Mouse (Mus musculus) midbrain, embryonic 13.5 days (tissue): ENCODE data around the gene Acsbg1. TPM values are rescaled to one million over a fixed set of nuclear protein-coding genes. Genes with fewer than 3 reads are reported as not detected.

Source experiments
- ATAC-seq: fragments of 200-750 bp; cut with Nextera tagmentation; 2 replicates; pipeline ENCODE4 v1.8.0; 2017; ENCODE audit warnings: mild to moderate bottlenecking, moderate TSS enrichment, moderate library complexity
- H3K27ac ChIP-seq: fragments of 300-500 bp; sonication (generic); 2 replicates; pipeline ENCODE4 v1.5.1; 2015; ENCODE audit warnings: inconsistent platforms, mild to moderate bottlenecking, moderate library complexity
- H3K27me3 ChIP-seq: fragments of 300-500 bp; sonication (generic); 2 replicates; pipeline ENCODE4 v1.6.1; 2015; ENCODE audit warnings: mild to moderate bottlenecking, inconsistent platforms
- H3K36me3 ChIP-seq: fragments of 300-500 bp; sonication (generic); 2 replicates; pipeline ENCODE4 v1.6.1; 2015; ENCODE audit warnings: mild to moderate bottlenecking, inconsistent platforms
- H3K4me1 ChIP-seq: fragments of 300-500 bp; sonication (generic); replicated peaks from 2 replicates; pipeline ENCODE4 v1.6.1; 2015; ENCODE audit warnings: inconsistent platforms
- H3K4me2 ChIP-seq: fragments of 300-500 bp; sonication (generic); replicated peaks from 2 replicates; pipeline ENCODE4 v1.6.1; 2015; ENCODE audit warnings: moderate library complexity, mild to moderate bottlenecking, inconsistent platforms
- H3K4me3 ChIP-seq: fragments of 300-500 bp; sonication (generic); replicated peaks from 2 replicates; pipeline ENCODE4 v1.5.1; 2015; ENCODE audit warnings: mild to moderate bottlenecking, inconsistent platforms
- H3K9ac ChIP-seq: fragments of 300-500 bp; sonication (generic); replicated peaks from 2 replicates; pipeline ENCODE4 v1.6.1; 2015; ENCODE audit warnings: mild to moderate bottlenecking, inconsistent platforms
- H3K9me3 ChIP-seq: fragments of 300-500 bp; sonication (generic); 2 replicates; pipeline ENCODE4 v1.6.1; 2016; ENCODE audit warnings: mild to moderate bottlenecking, inconsistent platforms
- WGBS: fragments of 180-500 bp; shearing (Covaris S2); methylation state at CpG from one replicate; pipeline ENCODE4 v1.1.7; 2015; 5-methylcytosine and 5-hydroxymethylcytosine counted together
- polyA plus RNA-seq: library from polyadenylated mRNA; unstranded; fragments of >200 nt; fragmentation: Nextera tagmentation; extraction: Ambion mirVana; gene quantifications from 2 replicates; pipeline ENCODE4 v1.2.1, GENCODE M21; 2015

Acsbg1 gene
- polyA plus RNA-seq = 8.8 and 12.2 TPM in 2 replicates

GRCm38 (mm10) chr9:54661605-54662377 is at the start of gene Acsbg1:
Gene Acsbg1 (minus strand): TSS chr9:54661870.
- Histone ChIP-seq H3K9me3 (no peaks in the 10 kb centered on the region), H3K4me2 (peak within 1 kb of the TSS; percentile 48), H3K4me3 (0 out of 2 replicates have a peak within 1 kb of the TSS, but pooled peaks have one; percentile 16), H3K36me3 (no peaks in the 10 kb centered on the region), H3K9ac (peak within 1 kb of the TSS; percentile 41; the same call in 1 of the 2 replicates), H3K27ac (peak within 1 kb of the TSS; percentile 54), H3K4me1 (peaks cover 13% of the 10 kb centered on the region), H3K27me3 (no peaks in the 10 kb centered on the region)
- WGBS = 5% methylated on average over 10 of the region's 10 CpGs
- ATAC-seq = peak; percentile 79

GRCm38 (mm10) chr9:54708085-54708484 is 46.4 kb upstream of the Acsbg1 start:
- H3K27me3 ChIP-seq = no peaks in the 10 kb centered on the region
- H3K4me3 ChIP-seq = no peak overlapping the region
- no peak overlapping the region for H3K4me2 ChIP-seq
- H3K36me3 ChIP-seq = peaks cover 26% of the 10 kb centered on the region
- H3K4me1 ChIP-seq = peaks cover 16% of the 10 kb centered on the region
- no peak overlapping the region for H3K27ac ChIP-seq
- ATAC-seq = no peak
- no peak overlapping the region for H3K9ac ChIP-seq
- H3K9me3 ChIP-seq = no peaks in the 10 kb centered on the region
- 88% methylated on average over 5 of the region's 5 CpGs for WGBS

GRCm38 (mm10) chr9:54707288-54707999 is 45.8 kb upstream of the Acsbg1 start:
- 34% methylated on average over 8 of the region's 8 CpGs for WGBS

GRCm38 (mm10) chr9:54705561-54705960 is 43.9 kb upstream of the Acsbg1 start:
- Histone ChIP-seq H3K4me2 (no peak overlapping the region), H3K27me3 (peaks cover 12% of the 10 kb centered on the region), H3K9me3 (no peaks in the 10 kb centered on the region), H3K4me3 (no peak overlapping the region), H3K4me1 (peaks cover 16% of the 10 kb centered on the region), H3K9ac (no peak overlapping the region), H3K27ac (no peak overlapping the region), H3K36me3 (peaks cover 6% of the 10 kb centered on the region)
- no peak for ATAC-seq
- 59% methylated on average over 1 of the region's 1 CpGs for WGBS

More at GRCm38 (mm10) chr9:54707288-54707999, 45.8 kb upstream of the Acsbg1 start:
- Histone ChIP-seq H3K4me1 (peaks cover 16% of the 10 kb centered on the region), H3K27me3 (no peaks in the 10 kb centered on the region), H3K36me3 (peaks cover 24% of the 10 kb centered on the region), H3K27ac (no peak overlapping the region), H3K9ac (no peak overlapping the region), H3K9me3 (no peaks in the 10 kb centered on the region), H3K4me2 (no peak overlapping the region), H3K4me3 (no peak overlapping the region)
- no peak for ATAC-seq

GRCm38 (mm10) chr9:54704361-54704760 is 42.7 kb upstream of the Acsbg1 start:
- Histone ChIP-seq H3K9ac (no peak overlapping the region), H3K27me3 (peaks cover 20% of the 10 kb centered on the region), H3K36me3 (0 out of 2 replicates have a peak, but pooled peaks cover 4% of the 10 kb centered on the region), H3K9me3 (no peaks in the 10 kb centered on the region), H3K4me3 (no peak overlapping the region), H3K4me2 (no peak overlapping the region), H3K4me1 (peaks cover 25% of the 10 kb centered on the region), H3K27ac (no peak overlapping the region)
- WGBS = 83% methylated on average over 5 of the region's 5 CpGs
- ATAC-seq = no peak

- peaks cover 35% of the 10 kb centered on the region for H3K27me3 ChIP-seq
- 87% methylated on average over 2 of the region's 2 CpGs for WGBS
- no peak for ATAC-seq
These were observed 40.9 kb upstream of the Acsbg1 start for GRCm38 (mm10) chr9:54702581-54702980.

GRCm38 (mm10) chr9:54700746-54701145 is 39.1 kb upstream of the Acsbg1 start:
- Histone ChIP-seq H3K27me3 (peaks cover 41% of the 10 kb centered on the region), H3K4me2 (no peak overlapping the region), H3K27ac (no peak overlapping the region), H3K4me1 (peaks cover 21% of the 10 kb centered on the region), H3K9me3 (0 out of 2 replicates have a peak, but pooled peaks cover 6% of the 10 kb centered on the region), H3K9ac (no peak overlapping the region), H3K36me3 (no peaks in the 10 kb centered on the region), H3K4me3 (no peak overlapping the region)
- no peak for ATAC-seq
- 80% methylated on average over 7 of the region's 7 CpGs for WGBS

More at GRCm38 (mm10) chr9:54702581-54702980, 40.9 kb upstream of the Acsbg1 start:
- Histone ChIP-seq H3K4me1 (peaks cover 27% of the 10 kb centered on the region), H3K27ac (no peak overlapping the region), H3K4me3 (no peak overlapping the region), H3K36me3 (no peaks in the 10 kb centered on the region), H3K9me3 (no peaks in the 10 kb centered on the region), H3K4me2 (no peak overlapping the region), H3K9ac (no peak overlapping the region)

- peak overlapping the region; percentile 80 for H3K9ac ChIP-seq
- H3K9me3 ChIP-seq = 0 out of 2 replicates have a peak, but pooled peaks cover 6% of the 10 kb centered on the region
- H3K4me1 ChIP-seq = peaks cover 15% of the 10 kb centered on the region
- peaks cover 45% of the 10 kb centered on the region for H3K27me3 ChIP-seq
- 38% methylated on average over 9 of the region's 9 CpGs for WGBS
- no peak overlapping the region for H3K27ac ChIP-seq
- 0 out of 2 replicates have a peak, but pooled peaks have one; percentile 19 for ATAC-seq
- H3K4me3 ChIP-seq = peak overlapping the region; percentile 65
- H3K4me2 ChIP-seq = peak overlapping the region; percentile 83
- H3K36me3 ChIP-seq = no peaks in the 10 kb centered on the region
These were observed 38.5 kb upstream of the Acsbg1 start for GRCm38 (mm10) chr9:54700174-54700475.

- under 1% methylated on average over 92 of the region's 92 CpGs for WGBS
- peaks cover 45% of the 10 kb centered on the region for H3K27me3 ChIP-seq
- peak overlapping the region; percentile 83 for H3K4me2 ChIP-seq
- peaks cover 14% of the 10 kb centered on the region for H3K4me1 ChIP-seq
- H3K27ac ChIP-seq = no peak overlapping the region
- no peaks in the 10 kb centered on the region for H3K36me3 ChIP-seq
- H3K9me3 ChIP-seq = 0 out of 2 replicates have a peak, but pooled peaks cover 6% of the 10 kb centered on the region
- peak overlapping the region; percentile 65 for H3K4me3 ChIP-seq
- peak; percentile 82 for ATAC-seq
- peak overlapping the region; percentile 80 for H3K9ac ChIP-seq
These were observed 37.9 kb upstream of the Acsbg1 start for GRCm38 (mm10) chr9:54699345-54700173.

- Histone ChIP-seq H3K4me3 (peak overlapping the region; percentile 65), H3K27me3 (peaks cover 45% of the 10 kb centered on the region)
These were observed 37.3 kb upstream of the Acsbg1 start for GRCm38 (mm10) chr9:54699087-54699344.

GRCm38 (mm10) chr9:54698318-54699086 is 36.8 kb upstream of the Acsbg1 start, which contains the start of gene Dnaja4:
Gene Dnaja4 (plus strand): TSS chr9:54698873.
- peak within 1 kb of the TSS; percentile 80 for H3K9ac ChIP-seq
- peak within 1 kb of the TSS; percentile 83 for H3K4me2 ChIP-seq
- no peaks in the 10 kb centered on the region for H3K36me3 ChIP-seq
- H3K4me1 ChIP-seq = peaks cover 14% of the 10 kb centered on the region
- no peak; the same call in none of the 2 replicates for ATAC-seq
- H3K4me3 ChIP-seq = peak within 1 kb of the TSS; percentile 65
- peaks cover 45% of the 10 kb centered on the region for H3K27me3 ChIP-seq
- H3K27ac ChIP-seq = no peak within 1 kb of the TSS
- WGBS = 67% methylated on average over 17 of the region's 17 CpGs
- 0 out of 2 replicates have a peak, but pooled peaks cover 6% of the 10 kb centered on the region for H3K9me3 ChIP-seq

More at GRCm38 (mm10) chr9:54699087-54699344, 37.3 kb upstream of the Acsbg1 start:
- H3K9ac ChIP-seq = peak overlapping the region; percentile 80
- H3K9me3 ChIP-seq = 0 out of 2 replicates have a peak, but pooled peaks cover 6% of the 10 kb centered on the region
- H3K27ac ChIP-seq = no peak overlapping the region
- 9% methylated on average over 27 of the region's 27 CpGs for WGBS
- ATAC-seq = peak; percentile 72
- H3K36me3 ChIP-seq = no peaks in the 10 kb centered on the region
- H3K4me2 ChIP-seq = peak overlapping the region; percentile 83
- peaks cover 14% of the 10 kb centered on the region for H3K4me1 ChIP-seq
